Mouse (Mus musculus): ENCODE measurements around the gene Capn8.
A peak's percentile ranks its signal among the peaks of the same experiment; 100 is the strongest.

Gene Capn8

DNA sequence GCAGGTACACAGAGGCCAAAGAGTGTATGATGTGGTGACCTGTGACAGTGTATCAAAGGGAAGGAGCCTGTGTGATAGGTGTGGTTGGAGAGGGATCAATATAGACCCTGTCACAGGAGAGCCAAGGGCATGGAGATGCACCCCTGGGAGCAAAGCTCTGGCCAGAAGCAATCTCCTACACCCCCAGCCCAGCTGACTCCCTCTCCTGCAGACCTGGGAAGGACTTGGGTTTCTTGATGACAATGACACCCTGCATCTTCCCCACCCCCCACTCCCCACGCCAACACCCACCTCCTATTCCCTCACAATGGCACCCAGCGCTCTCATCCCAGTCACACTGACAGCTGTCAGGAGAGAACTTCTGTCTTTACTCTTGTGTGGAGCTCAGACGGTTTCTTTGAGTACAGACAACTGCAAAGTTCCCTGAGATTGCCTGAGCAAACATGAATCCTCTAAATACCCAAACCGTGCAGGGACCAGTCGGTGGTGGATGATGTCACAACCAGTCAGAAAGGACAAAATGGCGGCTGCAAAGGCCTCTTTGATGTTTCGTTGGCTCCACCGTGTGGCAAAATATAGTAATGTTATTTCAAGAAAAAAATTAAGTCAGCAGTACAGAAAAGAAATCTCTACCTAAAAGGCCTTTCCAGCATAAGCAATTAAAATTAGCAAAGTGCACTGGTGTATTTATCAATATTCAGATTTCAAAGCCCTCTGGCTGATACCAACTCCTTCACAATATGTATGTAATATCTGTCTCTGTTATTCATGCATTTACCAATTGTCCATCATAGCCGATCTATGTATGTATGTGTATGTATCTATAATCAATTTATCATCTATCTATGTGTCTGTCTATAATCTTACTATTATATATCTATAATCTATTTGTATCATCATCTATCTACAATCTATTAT lies 25.5 kb upstream of the Capn8 start:
- peak; percentile 34 for TF ChIP-seq CTCF (conservative IDR thresholded peaks at IDR 0.05; ENCODE audit: low read length)
- TF ChIP-seq POU5F1 (IDR thresholded peaks at IDR 0.05; ENCODE audit: borderline replicate concordance, low read length) = no peak
- no peaks in the 10 kb centered on the region for H3K9me3 ChIP-seq (ENCODE audit: low read length)
- H3K4me1 ChIP-seq (replicated peaks; ENCODE audit: low read depth, low read length) = peaks cover 5% of the 10 kb centered on the region
- peak overlapping the region; percentile 60 for H3K4me3 ChIP-seq (replicated peaks; ENCODE audit: low read length)
- H3K36me3 ChIP-seq (ENCODE audit: insufficient read depth, low read length) = no peaks in the 10 kb centered on the region
- H3K27me3 ChIP-seq (ENCODE audit: insufficient read depth, low read length) = peaks cover 3% of the 10 kb centered on the region; the same call in 1 of the 2 replicates

DNA sequence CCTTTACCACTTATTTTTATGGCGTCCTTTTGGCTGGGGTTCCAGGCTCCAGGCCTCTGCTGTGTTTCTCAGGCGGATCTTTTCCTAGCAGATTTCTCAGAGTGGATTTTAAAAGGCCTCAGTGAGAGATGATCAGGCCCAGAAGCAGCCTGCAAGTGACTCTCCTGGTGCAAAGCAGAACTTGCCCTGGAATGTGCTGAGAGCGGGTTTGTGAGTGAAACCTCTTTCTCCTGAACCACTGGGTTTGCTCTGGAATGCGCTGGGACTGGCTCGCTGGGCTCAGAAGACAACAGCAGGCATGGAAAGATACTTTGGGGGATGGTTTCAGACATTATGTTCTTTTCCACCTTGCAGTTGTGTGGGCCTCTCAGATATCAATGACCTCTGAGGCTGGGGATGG lies 22.7 kb upstream of the Capn8 start:
- TF ChIP-seq CTCF (conservative IDR thresholded peaks at IDR 0.05; ENCODE audit: low read length) = no peak
- Histone ChIP-seq H3K27me3 (ENCODE audit: insufficient read depth, low read length) (peaks cover 12% of the 10 kb centered on the region), H3K4me3 (replicated peaks; ENCODE audit: low read length) (no peak overlapping the region), H3K9me3 (ENCODE audit: low read length) (no peaks in the 10 kb centered on the region), H3K36me3 (ENCODE audit: insufficient read depth, low read length) (no peaks in the 10 kb centered on the region), H3K4me1 (replicated peaks; ENCODE audit: low read depth, low read length) (peaks cover 5% of the 10 kb centered on the region)

DNA sequence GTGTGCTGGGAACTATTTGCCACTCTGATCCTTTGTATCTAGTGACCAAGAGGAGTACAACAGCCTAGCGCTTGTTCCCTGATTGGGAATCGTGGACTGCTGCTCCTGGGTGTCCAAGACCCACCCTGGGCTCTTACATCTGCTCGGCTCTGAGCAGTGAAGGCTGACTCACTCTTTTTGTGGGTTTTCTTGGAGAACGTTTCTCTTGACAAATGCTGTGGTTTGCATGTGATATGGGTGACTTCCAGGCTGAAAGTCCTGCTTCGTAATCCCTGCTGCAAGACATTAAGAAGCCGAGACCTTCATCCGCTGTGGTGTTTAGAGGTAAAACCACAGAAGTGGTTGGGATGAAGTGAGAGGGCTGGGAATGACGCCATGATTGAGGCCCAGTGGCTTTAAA lies 21.7 kb upstream of the Capn8 start:
- no peaks in the 10 kb centered on the region for H3K9me3 ChIP-seq (ENCODE audit: low read length)
- peaks cover 12% of the 10 kb centered on the region for H3K27me3 ChIP-seq (ENCODE audit: insufficient read depth, low read length)
- no peaks in the 10 kb centered on the region for H3K36me3 ChIP-seq (ENCODE audit: insufficient read depth, low read length)
- no peak overlapping the region for H3K4me3 ChIP-seq (replicated peaks; ENCODE audit: low read length)
- TF ChIP-seq CTCF (conservative IDR thresholded peaks at IDR 0.05; ENCODE audit: low read length) = no peak
- TF ChIP-seq POU5F1 (IDR thresholded peaks at IDR 0.05; ENCODE audit: borderline replicate concordance, low read length) = no peak
- no peak for TF ChIP-seq NANOG (IDR thresholded peaks at IDR 0.05; ENCODE audit: borderline replicate concordance, low read length)
- peaks cover 5% of the 10 kb centered on the region for H3K4me1 ChIP-seq (replicated peaks; ENCODE audit: low read depth, low read length)

DNA sequence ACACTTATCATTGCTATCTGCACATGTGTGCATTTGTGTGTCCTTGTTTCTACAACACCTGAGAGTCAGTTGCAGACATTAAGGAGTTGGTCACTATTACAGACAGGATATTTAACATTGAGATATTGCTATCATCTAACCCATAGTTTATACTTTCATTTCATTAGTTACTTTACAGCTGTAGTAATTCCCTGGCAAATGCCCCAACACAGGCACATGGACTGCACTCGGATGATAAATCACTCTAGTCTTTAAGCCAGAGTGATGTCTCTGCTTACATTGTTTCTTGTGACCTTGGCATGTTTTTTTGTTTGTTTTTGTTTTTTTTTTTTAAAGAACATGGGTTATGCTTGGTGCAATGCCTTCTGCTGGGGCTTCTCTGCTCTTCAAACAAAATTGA lies 20.9 kb upstream of the Capn8 start:
- Histone ChIP-seq H3K4me1 (replicated peaks; ENCODE audit: low read depth, low read length) (peaks cover 4% of the 10 kb centered on the region), H3K27me3 (ENCODE audit: insufficient read depth, low read length) (peaks cover 12% of the 10 kb centered on the region), H3K9me3 (ENCODE audit: low read length) (no peaks in the 10 kb centered on the region), H3K36me3 (ENCODE audit: insufficient read depth, low read length) (no peaks in the 10 kb centered on the region), H3K4me3 (replicated peaks; ENCODE audit: low read length) (no peak overlapping the region)
- no peak for TF ChIP-seq NANOG (IDR thresholded peaks at IDR 0.05; ENCODE audit: borderline replicate concordance, low read length)
- no peak for TF ChIP-seq POU5F1 (IDR thresholded peaks at IDR 0.05; ENCODE audit: borderline replicate concordance, low read length)
- TF ChIP-seq CTCF (conservative IDR thresholded peaks at IDR 0.05; ENCODE audit: low read length) = no peak

DNA sequence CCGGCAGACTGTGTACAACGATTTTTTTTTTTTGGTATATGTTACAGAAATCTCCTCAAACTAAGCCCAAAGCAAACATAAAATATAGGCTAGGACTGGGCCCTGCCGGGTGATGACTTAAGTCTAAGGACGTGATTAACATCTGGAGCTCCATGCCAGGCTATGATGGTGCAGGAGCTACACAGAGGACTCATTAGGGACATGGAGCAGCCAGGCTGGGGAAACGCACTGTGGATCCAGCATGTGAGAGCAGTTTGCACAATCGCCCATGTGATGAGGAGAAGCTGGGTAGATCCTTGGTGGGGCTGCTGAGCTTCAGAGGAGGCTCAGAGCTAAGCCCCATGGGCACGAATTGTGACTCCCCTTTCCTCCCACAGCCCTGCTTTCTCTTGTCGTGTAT lies 14.0 kb upstream of the Capn8 start:
- Histone ChIP-seq H3K4me3 (replicated peaks; ENCODE audit: low read length) (no peak overlapping the region), H3K36me3 (ENCODE audit: insufficient read depth, low read length) (no peaks in the 10 kb centered on the region), H3K27me3 (ENCODE audit: insufficient read depth, low read length) (peaks cover 8% of the 10 kb centered on the region), H3K4me1 (replicated peaks; ENCODE audit: low read depth, low read length) (no peaks in the 10 kb centered on the region), H3K9me3 (ENCODE audit: low read length) (no peaks in the 10 kb centered on the region)
- no peak for TF ChIP-seq NANOG (IDR thresholded peaks at IDR 0.05; ENCODE audit: borderline replicate concordance, low read length)
- TF ChIP-seq CTCF (conservative IDR thresholded peaks at IDR 0.05; ENCODE audit: low read length) = no peak
- no peak for TF ChIP-seq POU5F1 (IDR thresholded peaks at IDR 0.05; ENCODE audit: borderline replicate concordance, low read length)

DNA sequence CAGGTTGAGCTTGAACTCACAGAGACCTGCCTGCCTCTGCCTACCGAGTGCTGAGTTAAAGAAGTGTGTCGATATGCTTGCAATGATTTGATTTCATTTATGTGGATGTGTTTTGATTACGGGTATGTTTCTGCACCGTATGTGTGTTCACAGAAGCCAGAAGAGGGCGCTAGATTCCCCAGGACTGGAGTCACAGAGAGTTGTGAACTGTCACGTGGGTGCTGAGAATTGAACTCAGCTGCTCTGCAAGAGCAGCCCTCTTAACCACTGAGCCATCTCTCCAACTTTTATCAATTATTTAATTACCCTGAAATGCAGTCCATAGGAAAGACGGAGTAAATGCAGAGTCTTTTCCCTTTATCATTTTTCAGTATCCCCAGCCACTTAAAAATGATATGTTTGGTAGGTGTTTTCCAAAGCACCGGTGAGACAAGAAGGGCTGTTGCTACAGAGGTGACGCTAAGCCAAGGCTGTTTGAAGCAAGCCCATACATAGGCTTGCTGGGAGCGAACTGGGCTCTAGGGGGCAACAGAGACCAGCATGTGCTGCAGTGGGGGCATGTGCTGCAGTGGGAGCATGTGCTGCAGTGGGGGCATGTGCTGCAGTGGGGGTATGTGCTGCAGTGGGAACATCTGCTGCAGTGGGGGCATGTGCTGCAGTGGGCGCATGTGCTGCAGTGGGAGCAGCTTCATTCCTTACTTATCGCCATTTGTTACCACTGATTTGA lies 11.0 kb upstream of the Capn8 start:
- H3K9me3 ChIP-seq (ENCODE audit: low read length) = no peaks in the 10 kb centered on the region
- no peaks in the 10 kb centered on the region for H3K36me3 ChIP-seq (ENCODE audit: insufficient read depth, low read length)
- TF ChIP-seq CTCF (conservative IDR thresholded peaks at IDR 0.05; ENCODE audit: low read length) (peak; percentile 26; the same call in 1 of the 2 replicates), NANOG (IDR thresholded peaks at IDR 0.05; ENCODE audit: borderline replicate concordance, low read length) (no peak), POU5F1 (IDR thresholded peaks at IDR 0.05; ENCODE audit: borderline replicate concordance, low read length) (no peak)
- H3K4me3 ChIP-seq (replicated peaks; ENCODE audit: low read length) = no peak overlapping the region
- H3K27me3 ChIP-seq (ENCODE audit: insufficient read depth, low read length) = 0 out of 2 replicates have a peak, but pooled peaks cover 2% of the 10 kb centered on the region
- H3K4me1 ChIP-seq (replicated peaks; ENCODE audit: low read depth, low read length) = no peaks in the 10 kb centered on the region

DNA sequence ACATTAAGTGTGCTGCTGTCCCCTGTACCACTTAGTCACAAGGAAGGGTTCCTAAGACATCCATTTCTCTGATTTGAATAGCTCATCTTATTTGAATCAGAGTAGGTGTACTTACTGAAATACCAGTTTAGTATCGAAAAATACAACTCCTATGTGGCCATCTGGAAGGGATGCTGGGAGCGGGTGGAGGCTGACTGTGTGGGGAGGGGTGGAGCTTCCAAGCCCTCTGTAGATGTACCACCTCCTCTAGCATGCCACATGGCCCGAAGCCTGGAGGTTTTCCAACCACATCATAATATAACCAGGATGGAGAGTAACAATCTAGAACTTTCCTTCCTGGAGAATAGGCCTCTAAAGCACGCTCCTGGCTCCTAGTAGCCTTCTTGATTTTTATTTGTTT lies 6.5 kb upstream of the Capn8 start:
- H3K36me3 ChIP-seq (ENCODE audit: insufficient read depth, low read length) = no peaks in the 10 kb centered on the region
- no peaks in the 10 kb centered on the region for H3K9me3 ChIP-seq (ENCODE audit: low read length)
- peaks cover 19% of the 10 kb centered on the region for H3K27me3 ChIP-seq (ENCODE audit: insufficient read depth, low read length)
- TF ChIP-seq NANOG (IDR thresholded peaks at IDR 0.05; ENCODE audit: borderline replicate concordance, low read length) = no peak
- no peak for TF ChIP-seq CTCF (conservative IDR thresholded peaks at IDR 0.05; ENCODE audit: low read length)
- no peak for TF ChIP-seq POU5F1 (IDR thresholded peaks at IDR 0.05; ENCODE audit: borderline replicate concordance, low read length)
- no peak overlapping the region for H3K4me3 ChIP-seq (replicated peaks; ENCODE audit: low read length)
- peaks cover 32% of the 10 kb centered on the region for H3K4me1 ChIP-seq (replicated peaks; ENCODE audit: low read depth, low read length)

DNA sequence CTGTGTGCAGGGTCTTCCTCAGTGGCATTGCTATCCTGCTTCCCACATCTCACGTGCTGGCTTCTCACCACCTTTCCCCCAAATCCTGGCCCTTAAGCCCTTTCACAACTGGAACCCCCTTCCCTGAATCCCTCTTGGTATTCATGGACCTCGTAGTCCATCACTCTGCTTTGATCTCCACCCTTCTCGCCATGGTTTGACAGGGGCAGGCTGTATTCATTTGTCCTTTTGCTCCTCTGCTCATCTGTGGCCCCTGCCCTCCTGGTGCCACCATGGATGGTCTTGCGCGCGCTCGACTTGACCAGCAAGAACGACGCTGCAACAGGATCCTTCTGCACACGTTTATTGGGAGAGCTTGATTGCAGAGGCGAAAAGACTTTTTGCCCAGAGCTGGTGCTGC lies 5.3 kb upstream of the Capn8 start:
- H3K9me3 ChIP-seq (ENCODE audit: low read length) = no peaks in the 10 kb centered on the region
- H3K4me1 ChIP-seq (replicated peaks; ENCODE audit: low read depth, low read length) = peaks cover 41% of the 10 kb centered on the region
- H3K4me3 ChIP-seq (replicated peaks; ENCODE audit: low read length) = no peak overlapping the region
- TF ChIP-seq POU5F1 (IDR thresholded peaks at IDR 0.05; ENCODE audit: borderline replicate concordance, low read length) (no peak), NANOG (IDR thresholded peaks at IDR 0.05; ENCODE audit: borderline replicate concordance, low read length) (no peak), CTCF (conservative IDR thresholded peaks at IDR 0.05; ENCODE audit: low read length) (no peak)
- H3K27me3 ChIP-seq (ENCODE audit: insufficient read depth, low read length) = peaks cover 23% of the 10 kb centered on the region
- no peaks in the 10 kb centered on the region for H3K36me3 ChIP-seq (ENCODE audit: insufficient read depth, low read length)
